Mouse (Mus musculus) CD4-positive, CD25-positive, alpha-beta regulatory T cell, adult 2 months (primary cell): Measurements from ENCODE around the gene Urah.

ENCODE experiments used
- DNase-seq: peaks from one replicate; pipeline ENCODE4 v3.0.0-alpha.2; 2012; ENCODE audit warnings: low read depth, low spot score

Gene Urah

DNA sequence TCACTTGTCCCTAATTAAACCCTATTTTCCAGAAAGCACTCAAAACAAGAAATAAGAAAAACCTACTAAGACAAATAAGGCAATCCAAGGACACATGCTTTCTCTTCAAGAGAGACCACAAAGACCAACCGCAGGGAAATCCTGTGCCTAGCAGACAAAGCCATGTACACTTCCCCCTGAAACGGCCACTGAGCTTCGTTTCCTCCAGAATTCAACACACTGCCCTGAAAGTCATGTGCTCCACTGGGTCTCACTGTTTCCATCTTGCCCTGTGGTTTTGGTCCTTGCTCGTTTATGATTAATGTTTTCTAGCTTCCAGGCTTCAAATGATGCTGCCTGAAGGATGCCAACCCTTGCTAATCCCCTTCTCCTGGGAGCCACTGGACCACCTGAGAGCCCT, 39.4 kb downstream of the Urah start:
- DNase-seq: no peak

DNA sequence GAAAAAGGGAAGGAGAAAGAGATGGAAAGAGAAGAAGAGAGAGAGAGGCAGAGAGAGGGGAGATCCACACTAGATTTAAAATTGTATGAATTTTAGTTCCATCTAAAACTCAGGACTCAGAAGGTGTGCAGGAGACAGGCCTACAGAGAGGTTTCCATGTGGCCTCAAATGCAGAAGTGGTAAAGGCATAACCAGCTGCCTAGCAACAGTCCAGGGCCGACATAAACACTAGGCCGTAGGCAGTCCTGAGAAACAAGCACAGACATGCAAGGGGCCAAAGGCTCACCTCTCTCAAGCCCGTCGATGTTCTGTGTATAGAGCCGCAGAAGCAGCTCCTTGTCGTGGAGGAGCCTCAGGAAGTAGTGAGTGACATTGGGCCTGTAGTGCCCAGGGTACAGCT, 42.5 kb downstream of the Urah start:
- no peak for DNase-seq

DNA sequence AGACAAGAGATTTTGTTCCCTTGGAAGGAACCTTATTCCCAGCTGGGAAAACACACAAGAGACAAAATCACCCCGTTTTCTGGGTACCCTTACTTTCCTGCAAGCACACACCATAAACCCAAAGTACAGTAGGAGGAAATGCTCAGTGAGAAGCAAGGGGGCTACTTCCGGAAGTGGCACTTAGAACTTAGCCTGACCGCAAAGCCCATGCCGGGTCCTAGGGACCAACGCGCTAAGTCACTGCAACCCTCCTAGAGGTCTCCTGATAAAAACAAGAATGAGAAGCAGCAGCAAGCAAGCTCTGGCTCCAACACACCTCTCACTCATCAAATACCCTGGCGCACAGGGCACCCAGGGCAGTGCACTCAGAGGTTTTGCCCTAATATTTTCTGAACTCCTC, 44.5 kb downstream of the Urah start:
- DNase-seq: no peak

DNA sequence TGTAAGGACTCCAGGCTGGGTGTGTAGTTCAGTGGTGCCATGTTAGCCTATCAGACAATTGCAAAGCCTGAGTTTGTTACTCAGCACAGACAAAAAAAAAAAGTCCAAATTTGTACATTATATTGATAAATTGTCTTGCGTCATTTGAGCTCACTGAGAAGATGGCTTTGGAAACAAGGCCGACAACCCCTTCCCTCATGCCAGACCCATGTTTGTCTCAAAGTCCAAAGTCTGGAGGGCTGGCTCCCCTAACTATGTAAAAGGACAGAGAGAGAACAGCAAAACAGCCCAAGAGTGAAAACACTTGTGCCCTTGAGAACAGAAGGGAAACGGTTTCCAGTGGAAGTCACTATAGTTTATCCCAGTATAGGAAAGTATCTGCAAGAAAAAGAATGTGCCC, 45.6 kb downstream of the Urah start:
- DNase-seq: no peak

DNA sequence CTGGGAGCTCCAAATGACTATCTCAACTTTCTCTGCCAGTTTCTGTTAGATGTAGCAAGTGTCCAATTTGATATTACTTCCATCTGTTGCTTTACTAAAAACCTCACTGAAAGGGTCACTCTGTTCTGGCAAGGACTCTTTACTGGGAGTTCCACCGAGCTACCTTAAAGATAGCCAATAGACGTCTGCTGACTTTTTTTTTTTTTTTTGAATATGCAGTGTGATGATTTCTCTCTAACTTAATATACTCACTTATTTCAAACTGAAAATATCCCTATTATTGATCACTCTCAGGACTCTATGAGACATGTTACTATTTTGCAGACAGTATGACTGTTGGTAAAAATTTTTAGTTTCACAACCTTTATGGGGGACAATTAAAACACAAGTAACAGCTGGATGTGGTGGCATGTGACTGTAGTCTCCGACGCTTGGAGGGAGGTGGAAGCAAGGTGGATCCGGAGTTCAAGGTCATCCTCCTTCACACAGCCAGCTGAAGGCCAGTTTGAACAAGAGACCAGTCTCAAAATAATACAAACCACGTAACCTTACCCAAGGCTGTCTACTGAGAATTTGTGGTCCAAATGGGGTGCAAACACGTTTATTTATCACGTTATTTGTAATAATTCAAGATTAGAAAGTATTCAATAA, 46.2 kb downstream of the Urah start:
- no peak for DNase-seq

DNA sequence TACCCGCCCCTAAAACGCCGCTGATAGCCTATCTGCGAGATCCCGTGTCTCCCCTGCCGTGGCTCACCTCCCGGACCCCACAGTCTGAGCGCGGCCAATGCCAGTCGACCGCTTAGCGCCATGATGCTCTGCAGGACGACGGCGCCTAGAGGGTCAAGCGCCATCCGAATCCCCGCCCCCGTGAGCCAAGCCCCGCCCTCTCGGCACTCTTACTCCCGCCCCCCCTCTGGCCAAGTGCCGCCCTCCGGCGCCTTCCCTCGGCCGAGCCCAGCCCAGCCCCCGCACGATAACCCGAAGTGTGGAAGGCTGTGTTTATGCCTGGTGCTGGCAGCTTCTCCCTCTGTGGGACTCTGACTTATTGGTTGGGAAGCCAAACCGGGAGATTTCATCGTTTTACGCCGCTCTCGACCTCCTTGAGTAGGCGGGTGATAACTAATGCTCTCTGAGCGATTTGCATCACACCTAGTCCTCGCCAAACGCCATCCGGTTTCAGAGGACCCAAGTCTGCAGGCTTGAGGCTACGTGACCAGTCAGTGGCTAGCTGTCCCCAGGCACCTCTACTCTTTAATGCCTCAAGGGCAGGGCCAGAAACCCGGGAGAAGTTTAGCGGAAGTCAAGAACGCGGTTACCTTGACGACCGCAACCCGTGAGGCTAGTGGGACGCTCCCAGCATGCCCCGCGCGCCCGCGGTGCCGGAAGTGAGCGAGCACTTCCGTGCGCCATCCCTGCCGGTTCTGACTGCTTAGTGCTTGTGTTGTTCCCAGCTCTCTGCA, 47.1 kb downstream of the Urah start, which contains the start of the genes Psmd13 and Sirt3:
TSS of gene Psmd13 (plus strand) at position 273 of the 773 bp plus-strand sequence.
TSS of gene Sirt3 (minus strand) at position 614 of the 773 bp plus-strand sequence.
- DNase-seq: peak; percentile 96

DNA sequence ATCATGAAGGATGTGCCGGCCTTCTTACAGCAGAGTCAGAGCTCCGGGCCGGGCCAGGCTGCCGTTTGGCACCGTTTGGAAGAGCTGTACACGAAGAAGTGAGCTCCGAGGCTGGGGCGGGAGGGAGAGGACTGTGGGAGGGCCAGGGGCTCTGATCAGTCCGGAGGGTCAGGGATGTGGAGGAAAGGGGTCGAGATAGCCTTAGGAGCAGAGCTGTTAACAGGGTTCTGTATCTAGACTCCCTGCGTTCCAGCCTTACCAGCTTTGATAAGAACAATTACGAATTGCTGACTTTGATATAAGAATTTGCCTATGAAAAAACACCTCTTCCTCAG, 47.6 kb downstream of the Urah start:
- DNase-seq: no peak
